Mouse (Mus musculus) c-Kit-positive CD71-positive TER-119-negative erythroid progenitor cells, embryonic 14.5 days (primary cell): ENCODE results near the gene Spata21.

Experiments used
- DNase-seq: peaks from one replicate; pipeline ENCODE4 v3.0.0-alpha.2; 2013; ENCODE audit warnings: low read depth

Spata21 gene

GRCm38 (mm10) chr4:141076761-141077506 is 11.2 kb upstream of the Spata21 start:
- DNase-seq, result peak; percentile 58

GRCm38 (mm10) chr4:141077681-141078509 is 10.2 kb upstream of the Spata21 start, which contains the start of gene Necap2:
TSS of gene Necap2 (minus strand) at chr4:141078357.
- DNase-seq, result peak; percentile 96

GRCm38 (mm10) chr4:141078510-141079137 is 9.5 kb upstream of the Spata21 start:
- DNase-seq, result no peak

GRCm38 (mm10) chr4:141086862-141087261 is 1.3 kb upstream of the Spata21 start:
- DNase-seq, result no peak

- no peak for DNase-seq
Observed at GRCm38 (mm10) chr4:141088714-141089113, 581 bp downstream of the Spata21 start.

- DNase-seq, result no peak
Observed at GRCm38 (mm10) chr4:141095016-141095415, 6.9 kb downstream of the Spata21 start.

- DNase-seq, result no peak
Observed at GRCm38 (mm10) chr4:141096710-141097109, 8.6 kb downstream of the Spata21 start.

- no peak for DNase-seq
Observed at GRCm38 (mm10) chr4:141098935-141099334, 10.8 kb downstream of the Spata21 start.

GRCm38 (mm10) chr4:141099956-141100355 is 11.8 kb downstream of the Spata21 start:
- no peak for DNase-seq

- DNase-seq, result no peak
Observed at GRCm38 (mm10) chr4:141101291-141101690, 13.2 kb downstream of the Spata21 start.

- DNase-seq, result peak; percentile 45
Observed at GRCm38 (mm10) chr4:141101855-141102254, 13.7 kb downstream of the Spata21 start.

- no peak for DNase-seq
Observed at GRCm38 (mm10) chr4:141106526-141107183, 18.5 kb downstream of the Spata21 start.

- no peak for DNase-seq
Observed at GRCm38 (mm10) chr4:141108196-141108732, 20.1 kb downstream of the Spata21 start.

GRCm38 (mm10) chr4:141113831-141114230 is 25.7 kb downstream of the Spata21 start:
- DNase-seq, result no peak

- no peak for DNase-seq
Observed at GRCm38 (mm10) chr4:141114521-141114981, 26.4 kb downstream of the Spata21 start.

GRCm38 (mm10) chr4:141115398-141115797 is 27.3 kb downstream of the Spata21 start:
- DNase-seq, result no peak

GRCm38 (mm10) chr4:141118691-141119090 is 30.6 kb downstream of the Spata21 start:
- DNase-seq, result no peak

- DNase-seq, result no peak
Observed at GRCm38 (mm10) chr4:141120700-141121099, 32.6 kb downstream of the Spata21 start.

GRCm38 (mm10) chr4:141122663-141123062 is 34.5 kb downstream of the Spata21 start:
- DNase-seq, result no peak

GRCm38 (mm10) chr4:141123065-141123464 is 34.9 kb downstream of the Spata21 start:
- DNase-seq, result no peak

- DNase-seq, result no peak
Observed at GRCm38 (mm10) chr4:141129190-141129710, 41.1 kb downstream of the Spata21 start.
